Comparison of ENCODE assay signal across 25 mouse cellular contexts in genomic region chr12:91892622-91893560, GRCm38 (mm10). TPM values are rescaled to one million over a fixed set of nuclear protein-coding genes. Genes with fewer than 3 reads are reported as not detected.
DNase-seq lines count a peak whose midpoint lies in the region; ATAC-seq lines count a peak whose summit lies in the region.
"Had no signal": no experiment of that assay in that cellular context is flagged by ENCODE, and none has a peak within 500 bp of the region (broad histone marks: within the 10 kb centered on the region; RNA-seq: fewer than 3 reads in every experiment).

No protein-coding gene starts in this region.

- DNase-seq in forebrain, embryonic 10.5 days (ENCODE audit: extremely low spot score, low spot score), result no peak
- DNase-seq in heart, adult 11 months, result peak; percentile 24
- no peak for DNase-seq in heart, embryonic 10.5 days (ENCODE audit: low spot score)
- peak; percentile 3 for DNase-seq in lung, postnatal 36 days
- DNase-seq in lung, adult 18-20 months, result no peak
- DNase-seq in midbrain, embryonic 10.5 days (ENCODE audit: low spot score), result no peak
- no peak for DNase-seq in urinary bladder, postnatal 14 days (ENCODE audit: low spot score)
- DNase-seq: adrenal gland, adult 8-10 months; adrenal gland, postnatal 25 days; cerebellum, adult 11 months; cerebellum, adult 8-10 months; cerebellum, postnatal 10 days; cerebellum, postnatal 36 days; embryo, embryonic 11 days; gastrocnemius, postnatal 25 days; heart, adult 2 months; heart, postnatal 4 days; kidney, adult 18-20 months had no signal

- no peaks in the 10 kb centered on the region for H3K27me3 ChIP-seq in forebrain, embryonic 13.5 days
- no peaks in the 10 kb centered on the region for H3K27me3 ChIP-seq in forebrain, embryonic 10.5 days (ENCODE audit: poor library complexity, severe bottlenecking)
- H3K27me3 ChIP-seq in heart, embryonic 10.5 days (ENCODE audit: insufficient read depth, poor library complexity, severe bottlenecking), result no peaks in the 10 kb centered on the region
- H3K27me3 ChIP-seq in midbrain, embryonic 10.5 days (ENCODE audit: low read depth, poor library complexity, severe bottlenecking), result no peaks in the 10 kb centered on the region

- no peaks in the 10 kb centered on the region for H3K9me3 ChIP-seq in forebrain, embryonic 13.5 days (replicated peaks)
- H3K9me3 ChIP-seq in forebrain, embryonic 10.5 days, result no peaks in the 10 kb centered on the region
- no peaks in the 10 kb centered on the region for H3K9me3 ChIP-seq in heart, embryonic 10.5 days
- no peaks in the 10 kb centered on the region for H3K9me3 ChIP-seq in midbrain, embryonic 10.5 days (replicated peaks)

- WGBS in forebrain, embryonic 13.5 days, result 46% methylated on average over 9 of the region's 9 CpGs
- 83% methylated on average over 9 of the region's 9 CpGs for WGBS in forebrain, embryonic 10.5 days
- WGBS in heart, embryonic 10.5 days, result 80% methylated on average over 9 of the region's 9 CpGs
- WGBS in midbrain, embryonic 10.5 days, result 85% methylated on average over 9 of the region's 9 CpGs

- H3K4me2 ChIP-seq in forebrain, embryonic 13.5 days, result no peak overlapping the region
- H3K4me2 ChIP-seq: heart, embryonic 11.5 days; hindbrain, embryonic 14.5 days had no signal

- H3K4me1 ChIP-seq in forebrain, embryonic 13.5 days, result no peaks in the 10 kb centered on the region
- H3K4me1 ChIP-seq in forebrain, embryonic 10.5 days, result no peaks in the 10 kb centered on the region
- H3K4me1 ChIP-seq in heart, embryonic 10.5 days, result no peaks in the 10 kb centered on the region
- H3K4me1 ChIP-seq in midbrain, embryonic 10.5 days, result no peaks in the 10 kb centered on the region

- H3K27ac ChIP-seq in forebrain, embryonic 13.5 days, result no peak overlapping the region
- no peak overlapping the region for H3K27ac ChIP-seq in forebrain, embryonic 10.5 days
- no peak overlapping the region for H3K27ac ChIP-seq in heart, embryonic 10.5 days
- H3K27ac ChIP-seq in midbrain, embryonic 10.5 days (replicated peaks), result no peak overlapping the region
- H3K27ac ChIP-seq: heart, adult 2 months; hindbrain, embryonic 14.5 days; hindbrain, postnatal 0 days had no signal

- no peak overlapping the region for H3K9ac ChIP-seq in forebrain, embryonic 13.5 days
- H3K9ac ChIP-seq: hindbrain, embryonic 14.5 days had no signal

- H3K36me3 ChIP-seq in forebrain, embryonic 13.5 days (ENCODE audit: poor library complexity, severe bottlenecking), result no peaks in the 10 kb centered on the region
- H3K36me3 ChIP-seq in forebrain, embryonic 10.5 days (replicated peaks), result no peaks in the 10 kb centered on the region
- no peaks in the 10 kb centered on the region for H3K36me3 ChIP-seq in heart, embryonic 10.5 days
- H3K36me3 ChIP-seq in midbrain, embryonic 10.5 days, result no peaks in the 10 kb centered on the region

- peak; percentile 84 for ATAC-seq in forebrain, embryonic 13.5 days
- ATAC-seq: activated CD4-positive, CD25-positive, alpha-beta regulatory T cell, adult 4 months; hindbrain, postnatal 0 days; inflammation-experienced regulatory T-cells, adult 6 months; intestine, embryonic 16.5 days had no signal

- no peak overlapping the region for H3K4me3 ChIP-seq in forebrain, embryonic 13.5 days
- no peak overlapping the region for H3K4me3 ChIP-seq in forebrain, embryonic 10.5 days
- no peak overlapping the region for H3K4me3 ChIP-seq in heart, embryonic 10.5 days
- no peak overlapping the region for H3K4me3 ChIP-seq in midbrain, embryonic 10.5 days
- H3K4me3 ChIP-seq: heart, adult 2 months had no signal

RNA-seq across cellular contexts. Expression of gene Sel1l, which starts 43.9 kb away (rescaled TPM):
- polyA plus RNA-seq in forebrain, embryonic 13.5 days (2015; fragmentation: Nextera tagmentation; extraction: Ambion mirVana), result 93.4 and 95.3 TPM in 2 replicates
- 60.7 and 61.5 TPM in 2 replicates for polyA plus RNA-seq in forebrain, embryonic 10.5 days (2016; fragmentation: Nextera tagmentation; extraction: Ambion mirVana)
- polyA plus RNA-seq in heart, embryonic 10.5 days (2016; fragmentation: Nextera tagmentation; extraction: Ambion mirVana), result 65.4 and 68.7 TPM in 2 replicates
- 63.2 and 64.6 TPM in 2 replicates for polyA plus RNA-seq in midbrain, embryonic 10.5 days (2016; fragmentation: Nextera tagmentation; extraction: Ambion mirVana)

Comparison
In these comparisons a context has a peak if more than half of its experiments do, and no peak if none do; other contexts are left out.
1. DNase-seq: peak in heart, adult 11 months (single experiment) and lung, postnatal 36 days (single experiment); none in forebrain, embryonic 10.5 days (single experiment), heart, embryonic 10.5 days (single experiment), lung, adult 18-20 months (0 of 2), midbrain, embryonic 10.5 days (single experiment) and urinary bladder, postnatal 14 days (single experiment).